Mouse (Mus musculus) megakaryocyte, embryonic 14.5 days (primary cell): ENCODE measurements around the gene Nudt3.

Experiments used
- FLI1 ChIP-seq: IDR thresholded peaks from 2 replicates; pipeline ENCODE4 v1.6.1; 2012; ENCODE audit warnings: low read length, inconsistent platforms, mixed read lengths
- GATA1 ChIP-seq: IDR thresholded peaks from 3 replicates; pipeline ENCODE4 v1.6.1; 2012; ENCODE audit warnings: mixed read lengths, low read length, inconsistent platforms, borderline replicate concordance

DNA sequence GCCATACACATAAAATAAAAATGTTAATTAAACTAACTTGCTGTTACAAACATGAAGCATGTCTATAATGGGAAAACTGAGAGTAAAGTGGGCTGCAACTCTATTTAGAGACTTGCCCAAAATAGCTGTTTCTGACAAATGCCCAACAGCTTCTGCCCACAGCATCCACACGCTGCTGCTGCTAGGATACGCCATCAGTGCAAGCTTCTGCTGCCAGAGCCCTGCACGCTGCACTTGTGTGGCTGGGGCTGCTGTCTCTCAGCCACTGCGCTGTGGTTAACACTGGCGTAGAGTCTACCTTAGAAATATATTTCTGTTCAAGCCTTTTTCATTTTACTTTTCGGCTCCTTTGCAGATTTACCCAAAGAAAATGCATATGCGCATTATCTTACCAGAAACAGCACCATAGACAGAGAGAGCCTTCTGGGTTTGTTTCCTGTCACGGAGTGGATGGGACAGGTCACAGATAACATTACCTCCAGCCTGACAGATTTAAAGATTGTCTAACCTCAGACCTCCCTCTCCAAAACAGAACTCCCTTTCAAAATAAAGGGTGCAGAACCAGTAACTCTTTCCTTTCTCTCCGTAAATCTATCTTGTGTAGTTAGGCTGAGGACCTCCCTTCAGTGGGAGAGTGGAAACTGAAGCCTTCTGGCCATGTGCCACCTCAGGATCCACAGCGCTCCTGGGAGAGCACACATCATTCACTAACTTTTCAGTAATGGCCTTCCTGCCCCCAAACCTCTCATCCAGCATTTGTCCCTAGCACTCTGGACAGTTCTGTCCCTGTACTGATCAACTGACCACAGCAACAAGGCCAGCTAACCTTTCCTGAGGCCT, 12.4 kb downstream of the Nudt3 start:
- TF ChIP-seq GATA1 (no peak), FLI1 (no peak)
